Mouse (Mus musculus) liver, postnatal 0 days (tissue): ENCODE results near the gene AI661453.

Experiments used
- CTCF ChIP-seq: sonication (generic); IDR thresholded peaks from 2 replicates; pipeline ENCODE4 v1.5.1; 2016; ENCODE audit warnings: antibody characterized with exemption, low read depth
- EP300 ChIP-seq: IDR thresholded peaks from 2 replicates; pipeline ENCODE4 v1.6.1; 2016; ENCODE audit warnings: antibody characterized with exemption, low read depth, mild to moderate bottlenecking

GRCm38 (mm10) chr17:47446561-47446960 is 10.1 kb downstream of the AI661453 start:
- TF ChIP-seq CTCF, result no peak
- TF ChIP-seq EP300, result no peak
